Mouse (Mus musculus) bone marrow, adult 2 months (tissue): ENCODE data around the gene Cys1.

ENCODE experiments used
- CTCF ChIP-seq: fragments of 200-500 bp; IDR thresholded peaks from 2 replicates; pipeline ENCODE4 v1.5.1; 2011; ENCODE audit warnings: low read length, control low read depth; ENCODE audit not compliant: control insufficient read depth, insufficient read depth
- POLR2A ChIP-seq: fragments of 200-500 bp; IDR thresholded peaks from 2 replicates; pipeline ENCODE4 v1.6.1; 2011; ENCODE audit warnings: low read depth, mild to moderate bottlenecking, control low read depth, low read length, borderline replicate concordance; ENCODE audit not compliant: control insufficient read depth

DNA sequence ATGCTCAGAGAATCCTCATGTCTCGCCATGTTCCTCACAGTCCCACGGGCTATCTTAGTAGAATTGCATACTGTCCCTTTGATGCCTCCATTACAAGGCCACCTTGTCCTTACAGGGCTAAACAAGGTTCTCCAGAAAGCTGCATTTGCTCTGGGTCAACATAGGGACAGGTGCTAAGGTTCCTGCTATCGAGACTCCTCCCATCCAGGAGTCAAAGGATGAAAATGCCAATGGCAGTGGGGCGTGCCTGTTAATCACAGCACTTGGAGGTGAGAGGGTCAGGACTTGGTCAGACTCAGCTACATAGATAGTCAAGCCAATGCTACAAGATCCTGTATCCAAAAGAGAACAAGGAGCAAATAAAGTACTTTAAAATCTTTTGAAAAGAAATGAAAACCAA, 62.2 kb downstream of the Cys1 start:
- TF ChIP-seq CTCF (no peak), POLR2A (no peak)
